Mouse (Mus musculus) small intestine, adult 2 months (tissue): Measurements from ENCODE around the gene Foxn2.

Source experiments
- CTCF ChIP-seq: fragments of 200-500 bp; IDR thresholded peaks from 2 replicates; pipeline ENCODE4 v1.5.1; 2012; ENCODE audit warnings: low read depth, mild to moderate bottlenecking, control low read depth, inconsistent platforms, low read length, moderate library complexity, mixed read lengths; ENCODE audit not compliant: insufficient replicate concordance, insufficient read length; ENCODE audit errors: extremely low read depth
- POLR2A ChIP-seq: fragments of 200-500 bp; IDR thresholded peaks from 2 replicates; pipeline ENCODE4 v1.6.1; 2012; ENCODE audit warnings: low read depth, mild to moderate bottlenecking, control low read depth, inconsistent platforms, low read length, moderate library complexity

- TF ChIP-seq CTCF (no peak), POLR2A (no peak)
These were observed 26.1 kb downstream of the Foxn2 start for GRCm38 (mm10) chr17:88466591-88466990.
